23 mouse cellular contexts compared by ENCODE assay signal in the genomic region with DNA sequence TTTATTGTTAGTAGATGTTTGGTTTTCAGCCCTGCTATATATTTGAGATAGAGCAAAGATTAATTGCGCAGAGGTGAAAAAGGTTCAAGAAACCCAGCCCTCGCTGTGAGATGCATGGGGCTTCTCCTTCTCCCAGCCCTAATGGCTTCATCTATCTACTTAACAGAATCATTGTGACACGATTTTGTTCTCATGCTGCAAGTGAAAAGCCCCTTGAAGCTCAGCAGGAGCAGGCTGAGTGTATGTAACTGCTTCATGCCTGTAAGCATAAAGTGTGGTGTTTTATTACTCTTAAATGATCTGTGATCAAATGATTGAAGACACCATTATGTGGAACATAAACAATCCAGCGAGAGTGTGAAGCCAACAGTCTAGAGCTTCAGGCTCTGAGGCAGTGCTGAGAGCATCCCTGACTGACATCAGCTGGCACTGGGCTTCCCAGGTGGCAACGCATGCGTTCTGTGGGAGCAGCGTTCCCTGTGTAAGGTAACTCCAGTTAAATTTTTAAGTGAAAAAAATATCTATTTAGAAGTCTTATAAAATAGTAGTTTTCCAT. TPM values are rescaled to one million over a fixed set of nuclear protein-coding genes. Genes with fewer than 3 reads are reported as not detected.
DNase-seq lines count a peak whose midpoint lies in the region; ATAC-seq and TF ChIP-seq lines count a peak whose summit lies in the region.
"Had no signal": no experiment of that assay in that cellular context is flagged by ENCODE, and none has a peak within 500 bp of the region (broad histone marks: within the 10 kb centered on the region; RNA-seq: fewer than 3 reads in every experiment).

No protein-coding gene starts in this region.

- 0 out of 2 replicates have a peak overlapping the region, but pooled peaks have one; percentile 29 for H3K27ac ChIP-seq in midbrain, embryonic 15.5 days
- no peak overlapping the region for H3K27ac ChIP-seq in midbrain, embryonic 14.5 days (replicated peaks; ENCODE audit: low read depth, low read length)
- H3K27ac ChIP-seq in hindbrain, postnatal 0 days, result no peak overlapping the region
- peak overlapping the region; percentile 28; the same call in 1 of the 2 replicates for H3K27ac ChIP-seq in neural tube, embryonic 15.5 days (replicated peaks)
- no peak overlapping the region for H3K27ac ChIP-seq in liver, embryonic 11.5 days (ENCODE audit: low read depth, low read length)
- H3K27ac ChIP-seq: embryonic facial prominence, embryonic 15.5 days; gastrocnemius, adult 2 months; heart, embryonic 10.5 days; limb, embryonic 12.5 days; liver, embryonic 14.5 days; midbrain, embryonic 12.5 days; stomach, embryonic 15.5 days had no signal

- ATAC-seq in midbrain, embryonic 15.5 days (replicated peaks), result no peak
- ATAC-seq in midbrain, embryonic 14.5 days (ENCODE audit: low FRiP score, low TSS enrichment), result no peak
- no peak for ATAC-seq in hindbrain, postnatal 0 days
- ATAC-seq in neural tube, embryonic 15.5 days (ENCODE audit: low FRiP score), result peak; percentile 38
- no peak for ATAC-seq in liver, embryonic 11.5 days (replicated peaks; ENCODE audit: low FRiP score)
- ATAC-seq: lung, postnatal 0 days had no signal

- H3K4me2 ChIP-seq in midbrain, embryonic 15.5 days, result no peak overlapping the region
- H3K4me2 ChIP-seq in midbrain, embryonic 14.5 days (ENCODE audit: low read length), result no peak overlapping the region
- H3K4me2 ChIP-seq in hindbrain, postnatal 0 days (ENCODE audit: low read depth, low read length), result no peak overlapping the region
- H3K4me2 ChIP-seq in neural tube, embryonic 15.5 days, result 0 out of 2 replicates have a peak overlapping the region, but pooled peaks have one; percentile 3
- no peak overlapping the region for H3K4me2 ChIP-seq in liver, embryonic 11.5 days
- H3K4me2 ChIP-seq: embryonic facial prominence, embryonic 15.5 days; limb, embryonic 12.5 days; midbrain, embryonic 12.5 days; stomach, embryonic 15.5 days had no signal

- TF ChIP-seq CTCF in hindbrain, postnatal 0 days (IDR thresholded peaks at IDR 0.05; ENCODE audit: low read depth), result no peak

- H3K4me3 ChIP-seq in midbrain, embryonic 15.5 days, result no peak overlapping the region
- H3K4me3 ChIP-seq in midbrain, embryonic 14.5 days (replicated peaks; ENCODE audit: low read depth, low read length), result no peak overlapping the region
- no peak overlapping the region for H3K4me3 ChIP-seq in hindbrain, postnatal 0 days (ENCODE audit: low read length)
- no peak overlapping the region for H3K4me3 ChIP-seq in neural tube, embryonic 15.5 days (replicated peaks)
- H3K4me3 ChIP-seq in liver, embryonic 11.5 days (ENCODE audit: low read depth, low read length), result no peak overlapping the region
- H3K4me3 ChIP-seq: embryonic facial prominence, embryonic 15.5 days; gastrocnemius, adult 2 months; heart, embryonic 10.5 days; limb, embryonic 12.5 days; midbrain, embryonic 12.5 days; stomach, embryonic 15.5 days had no signal

- DNase-seq in embryo, embryonic 10.5 days (ENCODE audit: low spot score), result peak; percentile 18
- DNase-seq in embryo, embryonic 9.5 days (ENCODE audit: extremely low spot score), result no peak
- no peak for DNase-seq in midbrain, embryonic 14.5 days
- peak; percentile 35 for DNase-seq in hindbrain, postnatal 0 days (ENCODE audit: low spot score)
- no peak for DNase-seq in layer of hippocampus, adult 11-12 months (ENCODE audit: low spot score)
- DNase-seq in liver, embryonic 11.5 days (ENCODE audit: low spot score), result no peak
- DNase-seq: adrenal gland, adult 2 months; cerebellum, adult 9-10 months; gastrocnemius, adult 2 months; right cerebral cortex, postnatal 14 days had no signal

- H3K9ac ChIP-seq in midbrain, embryonic 15.5 days, result no peak overlapping the region
- no peak overlapping the region for H3K9ac ChIP-seq in midbrain, embryonic 14.5 days (replicated peaks; ENCODE audit: low read length)
- H3K9ac ChIP-seq in hindbrain, postnatal 0 days (replicated peaks; ENCODE audit: low read length), result no peak overlapping the region
- H3K9ac ChIP-seq in neural tube, embryonic 15.5 days (replicated peaks), result no peak overlapping the region
- H3K9ac ChIP-seq in liver, embryonic 11.5 days (ENCODE audit: low read depth, low read length), result no peak overlapping the region
- H3K9ac ChIP-seq: embryonic facial prominence, embryonic 15.5 days; limb, embryonic 12.5 days; liver, embryonic 14.5 days; midbrain, embryonic 12.5 days; stomach, embryonic 15.5 days had no signal

- no peaks in the 10 kb centered on the region for H3K9me3 ChIP-seq in midbrain, embryonic 15.5 days
- no peaks in the 10 kb centered on the region for H3K9me3 ChIP-seq in midbrain, embryonic 14.5 days (ENCODE audit: control insufficient read depth, low read length)
- H3K9me3 ChIP-seq in hindbrain, postnatal 0 days (ENCODE audit: low read length), result no peaks in the 10 kb centered on the region
- H3K9me3 ChIP-seq in neural tube, embryonic 15.5 days (replicated peaks), result no peaks in the 10 kb centered on the region
- H3K9me3 ChIP-seq in liver, embryonic 11.5 days (ENCODE audit: control insufficient read depth, low read length), result no peaks in the 10 kb centered on the region
- H3K9me3 ChIP-seq: embryonic facial prominence, embryonic 15.5 days; heart, embryonic 10.5 days; limb, embryonic 12.5 days; midbrain, embryonic 12.5 days; stomach, embryonic 15.5 days had no signal

- 70% methylated on average over 7 of the region's 7 CpGs for WGBS in midbrain, embryonic 15.5 days
- WGBS in midbrain, embryonic 14.5 days, result 73% methylated on average over 7 of the region's 7 CpGs
- 52% methylated on average over 7 of the region's 7 CpGs for WGBS in hindbrain, postnatal 0 days
- WGBS in neural tube, embryonic 15.5 days, result 23% methylated on average over 7 of the region's 7 CpGs
- WGBS in liver, embryonic 11.5 days, result 63% methylated on average over 7 of the region's 7 CpGs

- no peaks in the 10 kb centered on the region for H3K4me1 ChIP-seq in midbrain, embryonic 15.5 days
- no peaks in the 10 kb centered on the region for H3K4me1 ChIP-seq in midbrain, embryonic 14.5 days (ENCODE audit: control insufficient read depth, insufficient read depth, low read length)
- H3K4me1 ChIP-seq in hindbrain, postnatal 0 days (ENCODE audit: insufficient read depth, low read length), result no peaks in the 10 kb centered on the region
- H3K4me1 ChIP-seq in neural tube, embryonic 15.5 days, result 0 out of 2 replicates have a peak, but pooled peaks cover 4% of the 10 kb centered on the region
- no peaks in the 10 kb centered on the region for H3K4me1 ChIP-seq in liver, embryonic 11.5 days (replicated peaks; ENCODE audit: control insufficient read depth, insufficient read depth, low read length)
- H3K4me1 ChIP-seq: embryonic facial prominence, embryonic 15.5 days; heart, embryonic 10.5 days; limb, embryonic 12.5 days; midbrain, embryonic 12.5 days; stomach, embryonic 15.5 days had no signal

- H3K36me3 ChIP-seq in midbrain, embryonic 15.5 days (replicated peaks), result no peaks in the 10 kb centered on the region
- H3K36me3 ChIP-seq in midbrain, embryonic 14.5 days (ENCODE audit: control insufficient read depth, insufficient read depth, low read length), result no peaks in the 10 kb centered on the region
- H3K36me3 ChIP-seq in hindbrain, postnatal 0 days (ENCODE audit: insufficient read depth, low read length), result no peaks in the 10 kb centered on the region
- no peaks in the 10 kb centered on the region for H3K36me3 ChIP-seq in neural tube, embryonic 15.5 days
- no peaks in the 10 kb centered on the region for H3K36me3 ChIP-seq in liver, embryonic 11.5 days (ENCODE audit: control insufficient read depth, insufficient read depth, low read length)
- H3K36me3 ChIP-seq: embryonic facial prominence, embryonic 15.5 days; heart, embryonic 10.5 days; limb, embryonic 12.5 days; midbrain, embryonic 12.5 days; stomach, embryonic 15.5 days had no signal

- no peaks in the 10 kb centered on the region for H3K27me3 ChIP-seq in midbrain, embryonic 15.5 days (replicated peaks)
- no peaks in the 10 kb centered on the region for H3K27me3 ChIP-seq in midbrain, embryonic 14.5 days (ENCODE audit: control insufficient read depth, insufficient read depth, low read length)
- H3K27me3 ChIP-seq in hindbrain, postnatal 0 days (ENCODE audit: insufficient read depth, low read length), result no peaks in the 10 kb centered on the region
- H3K27me3 ChIP-seq in neural tube, embryonic 15.5 days (replicated peaks), result no peaks in the 10 kb centered on the region
- H3K27me3 ChIP-seq in liver, embryonic 11.5 days (replicated peaks; ENCODE audit: control insufficient read depth, insufficient read depth, low read length), result no peaks in the 10 kb centered on the region
- H3K27me3 ChIP-seq: embryonic facial prominence, embryonic 15.5 days; limb, embryonic 12.5 days; midbrain, embryonic 12.5 days; stomach, embryonic 15.5 days had no signal

RNA-seq across cellular contexts. Expression of a gene that starts 58.8 kb away (rescaled TPM):
- 0.45 and 0.59 TPM in 2 replicates for polyA plus RNA-seq in midbrain, embryonic 15.5 days (2015; fragmentation: Nextera tagmentation; extraction: Ambion mirVana)
- polyA plus RNA-seq in midbrain, embryonic 14.5 days (2014; fragmentation: Nextera tagmentation; extraction: Ambion mirVana), result 0.38 and 0.39 TPM in 2 replicates
- total RNA-seq in hindbrain, postnatal 0 days (2014; rRNA removed), result 1.5 TPM in 2 replicates
- polyA plus RNA-seq in hindbrain, postnatal 0 days (2015; fragmentation: Nextera tagmentation; extraction: Ambion mirVana), result 1.6 and 1.7 TPM in 2 replicates
- 1.8 and 12.7 TPM in 2 replicates for polyA plus RNA-seq in neural tube, embryonic 15.5 days (2015; fragmentation: Nextera tagmentation; extraction: Ambion mirVana)
- polyA plus RNA-seq in liver, embryonic 11.5 days (2014; fragmentation: Nextera tagmentation; extraction: Ambion mirVana), result 4.3 and 5.4 TPM in 2 replicates
- total RNA-seq: adrenal gland, adult 2 months; common myeloid progenitor, adult 5-6 weeks; gastrocnemius, adult 2 months had no signal
- polyA plus RNA-seq: adrenal gland, adult 2 months; gonadal fat pad, adult 2 months; heart, postnatal 0 days; limb, embryonic 12.5 days; spleen, adult 2 months had no signal

Comparison
In these comparisons a context has a peak if more than half of its experiments do, and no peak if none do; other contexts are left out.
1. DNase-seq: peak in embryo, embryonic 10.5 days (single experiment) and hindbrain, postnatal 0 days (single experiment); none in embryo, embryonic 9.5 days (single experiment), midbrain, embryonic 14.5 days (single experiment), layer of hippocampus, adult 11-12 months (single experiment) and liver, embryonic 11.5 days (single experiment).
2. H3K27ac ChIP-seq: peak in midbrain, embryonic 15.5 days (single experiment) and neural tube, embryonic 15.5 days (single experiment); none in midbrain, embryonic 14.5 days (single experiment), hindbrain, postnatal 0 days (single experiment) and liver, embryonic 11.5 days (single experiment).